Mouse (Mus musculus) frontal cortex, postnatal 25 days (tissue): ENCODE measurements around the gene Ppat.

ENCODE experiments used
- DNase-seq, 2 experiments: peaks; one replicate each; pipeline ENCODE4 v3.0.0; 2022; ENCODE audit warnings: low spot score in 2 of 2

Ppat gene

DNA sequence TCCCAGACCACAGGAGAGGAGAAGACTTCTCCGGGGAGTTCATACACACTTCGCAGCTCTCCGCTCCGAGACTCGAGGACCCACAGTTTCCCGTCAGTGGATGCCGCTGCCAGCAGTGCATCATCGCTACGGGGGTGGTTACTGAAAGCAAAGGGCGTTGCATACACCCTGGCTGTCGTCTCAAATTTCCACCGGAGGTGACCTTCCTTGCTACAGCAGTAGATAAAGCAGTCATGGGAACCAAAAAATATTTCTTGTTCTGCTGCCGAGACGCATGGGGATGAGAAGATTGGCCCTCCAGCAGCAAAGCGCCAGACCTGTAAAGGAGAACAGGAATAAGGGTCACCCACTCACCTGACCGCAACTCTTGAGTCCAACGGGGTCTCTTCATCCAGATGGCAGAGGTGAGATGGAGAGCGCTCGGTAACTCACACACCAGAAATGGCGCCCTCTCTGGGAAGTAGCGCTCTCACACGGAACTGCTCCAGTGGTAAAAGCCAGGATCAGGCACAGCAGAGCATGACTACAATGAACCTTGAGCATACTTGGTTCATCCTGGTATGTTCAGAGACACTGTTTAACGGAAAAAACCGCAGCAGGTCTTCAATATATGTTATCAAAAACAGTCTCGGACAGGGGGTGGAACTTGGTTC lies 75.1 kb downstream of the Ppat start:
- DNase-seq = no peak

DNA sequence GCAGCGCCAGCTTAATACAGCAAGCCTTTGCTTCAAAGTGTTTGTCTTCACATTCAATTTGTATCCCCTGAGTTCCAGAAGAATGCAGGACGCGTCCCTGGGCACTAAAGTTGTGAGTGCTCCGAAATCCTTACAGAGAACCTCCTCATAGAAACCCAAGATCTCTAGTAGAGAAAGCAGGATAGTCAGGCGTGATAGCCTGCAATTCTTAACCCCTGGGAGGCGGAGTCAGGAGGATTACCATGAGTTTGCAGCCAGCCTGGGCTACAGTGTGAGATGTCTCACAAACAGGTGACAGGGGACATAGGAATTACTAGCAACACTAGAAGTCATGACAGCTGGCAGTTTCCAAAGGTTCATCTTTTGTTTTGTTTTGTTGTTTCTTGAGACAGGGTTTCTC lies 81.8 kb downstream of the Ppat start:
- DNase-seq = no peak

DNA sequence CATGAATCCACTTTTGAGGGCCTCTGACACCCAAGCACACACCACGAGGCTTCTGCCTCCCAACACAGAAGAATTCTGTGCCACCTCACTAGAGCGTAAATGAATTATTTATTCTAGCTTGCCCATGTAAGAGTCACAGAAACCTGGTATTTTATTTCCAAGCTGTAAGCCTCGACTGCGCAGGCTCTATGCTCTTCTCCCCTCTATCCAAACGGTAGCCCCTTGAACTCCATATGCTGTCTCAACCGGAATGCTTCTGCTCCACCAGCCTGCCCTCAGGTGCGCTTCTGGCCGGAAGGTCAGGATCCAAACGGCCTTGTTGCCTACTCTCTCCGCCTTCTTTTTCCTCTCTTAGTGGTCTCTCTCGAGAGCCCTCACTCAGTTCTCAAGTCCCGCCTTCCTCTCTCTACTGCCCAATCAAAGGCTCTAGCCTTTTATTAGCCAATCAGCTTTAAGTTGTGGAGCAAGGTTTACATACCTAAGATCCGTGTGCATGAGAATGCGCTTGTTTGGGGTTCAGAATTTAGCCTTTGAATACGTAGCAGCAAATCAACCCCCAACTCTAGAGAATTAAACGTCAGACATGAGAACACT lies 82.6 kb downstream of the Ppat start:
- no peak for DNase-seq

DNA sequence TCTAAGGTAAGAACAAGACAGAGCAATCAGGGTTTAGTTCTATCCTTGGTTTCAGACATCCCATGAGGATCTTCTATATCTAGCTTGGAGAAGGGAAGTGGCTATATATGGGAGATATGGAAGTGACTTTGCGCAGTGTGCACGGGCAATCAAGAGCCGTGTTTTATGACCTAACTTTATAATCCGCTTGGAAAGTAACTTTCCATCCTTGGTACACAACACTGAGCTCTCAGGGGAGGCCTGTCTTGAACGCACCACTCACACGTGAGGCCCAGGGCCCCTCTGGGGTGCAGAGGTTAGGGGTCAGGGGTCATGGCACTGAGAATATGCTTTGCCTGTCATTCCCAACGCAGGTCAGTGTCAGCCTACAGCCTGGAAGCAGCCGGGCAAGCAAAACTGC lies 84.6 kb downstream of the Ppat start:
- DNase-seq = no peak
